Mouse (Mus musculus) spleen, adult 2 months (tissue): ENCODE results near the gene Cap1.

ENCODE experiments used
- CTCF ChIP-seq: fragments of 200-500 bp; IDR thresholded peaks from 2 replicates; pipeline ENCODE4 v1.5.1; 2011; ENCODE audit warnings: mild to moderate bottlenecking, inconsistent platforms; ENCODE audit not compliant: insufficient read depth, insufficient read length, insufficient replicate concordance; ENCODE audit errors: extremely low read depth
- POLR2A ChIP-seq: fragments of 200-500 bp; IDR thresholded peaks from 2 replicates; pipeline ENCODE4 v1.6.1; 2011; ENCODE audit warnings: low read depth, low read length, inconsistent platforms

- TF ChIP-seq CTCF (no peak), POLR2A (no peak)
Measured at GRCm38 (mm10) chr4:122868041-122868440, 17.8 kb downstream of the Cap1 start.
